Mouse (Mus musculus) B cell, adult 2 months (primary cell): ENCODE results near the gene Cldn34b3.
"Not testable (repeated sequence)": the region's sequence is repeated elsewhere in the genome, so short reads cannot be mapped to it uniquely, and the experiment has no call there.

Source experiments
- DNase-seq, 2 experiments: peaks; one replicate each; pipeline ENCODE4 v3.0.0; 2022

The Cldn34b3 gene

GRCm38 (mm10) chrX:76264004-76264403 is at the start of gene Cldn34b3:
Gene Cldn34b3 (plus strand): TSS chrX:76264304.
- not testable (repeated sequence) for DNase-seq
